Comparison of ENCODE assay signal across 27 mouse cellular contexts in the genomic region with DNA sequence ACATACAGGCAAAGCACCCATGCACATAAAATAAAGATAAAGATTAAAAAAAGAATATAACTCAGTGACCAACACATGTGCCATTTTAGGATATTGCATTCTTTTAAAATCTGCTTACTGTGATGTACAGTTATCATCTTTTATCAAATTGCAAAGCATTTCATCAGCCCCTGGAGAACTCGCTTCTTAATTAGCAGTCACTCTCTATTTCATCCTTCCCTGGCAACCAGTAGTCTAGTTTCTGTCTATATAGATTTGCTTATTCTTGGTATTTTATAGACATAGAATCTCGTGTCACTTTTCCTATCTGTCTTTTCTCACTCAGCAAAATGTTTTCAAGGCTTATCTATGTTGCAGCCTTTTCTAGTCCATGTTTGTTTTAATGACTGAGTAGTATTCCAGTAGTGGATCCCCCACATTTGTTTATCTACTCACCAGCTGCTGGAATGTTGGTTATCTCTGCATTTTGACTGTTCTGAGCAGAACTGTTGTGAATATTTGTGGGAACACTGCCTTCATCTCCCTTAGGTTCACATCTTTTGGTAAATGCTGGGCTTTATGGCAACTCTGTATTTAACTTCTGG.
"Had no signal": no experiment of that assay in that cellular context is flagged by ENCODE, and none has a peak within 500 bp of the region (broad histone marks: within the 10 kb centered on the region; RNA-seq: fewer than 3 reads in every experiment).

No protein-coding gene starts in this region.

- H3K36me3 ChIP-seq: embryonic facial prominence, embryonic 12.5 days; embryonic facial prominence, embryonic 13.5 days; embryonic facial prominence, embryonic 15.5 days; forebrain, embryonic 12.5 days; forebrain, embryonic 15.5 days; heart, embryonic 10.5 days had no signal

- H3K27ac ChIP-seq: embryonic facial prominence, embryonic 10.5 days; embryonic facial prominence, embryonic 12.5 days; embryonic facial prominence, embryonic 13.5 days; embryonic facial prominence, embryonic 15.5 days; forebrain, embryonic 10.5 days; forebrain, embryonic 12.5 days; forebrain, embryonic 13.5 days; forebrain, embryonic 15.5 days; gastrocnemius, adult 2 months; heart, adult 2 months; heart, embryonic 10.5 days had no signal

- H3K9ac ChIP-seq: embryonic facial prominence, embryonic 12.5 days; embryonic facial prominence, embryonic 13.5 days; embryonic facial prominence, embryonic 15.5 days; forebrain, embryonic 12.5 days; forebrain, embryonic 13.5 days; forebrain, embryonic 15.5 days; forebrain, postnatal 0 days had no signal

- DNase-seq: cerebellum, adult 9-10 months; cerebellum, adult 9-11 months; cerebellum, postnatal 10 days; cerebellum, postnatal 14 days; cerebellum, postnatal 25 days; cerebellum, postnatal 36 days; embryo, embryonic 11 days; forebrain, postnatal 0 days; gastrocnemius, adult 2 months; gastrocnemius, postnatal 10 days; gastrocnemius, postnatal 14 days; gastrocnemius, postnatal 25 days; gastrocnemius, postnatal 36 days; heart, adult 18-20 months; heart, adult 2 months had no signal

- H3K27me3 ChIP-seq: embryonic facial prominence, embryonic 12.5 days; embryonic facial prominence, embryonic 13.5 days; embryonic facial prominence, embryonic 15.5 days; forebrain, embryonic 12.5 days; forebrain, embryonic 13.5 days; forebrain, embryonic 15.5 days had no signal

- ATAC-seq: forebrain, embryonic 13.5 days; forebrain, embryonic 14.5 days; forebrain, embryonic 15.5 days; forebrain, embryonic 16.5 days; forebrain, postnatal 0 days had no signal

- H3K4me3 ChIP-seq: embryonic facial prominence, embryonic 10.5 days; embryonic facial prominence, embryonic 12.5 days; embryonic facial prominence, embryonic 13.5 days; embryonic facial prominence, embryonic 15.5 days; erythroblast, embryonic 14.5 days; forebrain, embryonic 10.5 days; forebrain, embryonic 12.5 days; forebrain, embryonic 13.5 days; forebrain, embryonic 15.5 days; gastrocnemius, adult 2 months; heart, adult 2 months; heart, embryonic 10.5 days had no signal

- H3K4me2 ChIP-seq: embryonic facial prominence, embryonic 12.5 days; embryonic facial prominence, embryonic 13.5 days; embryonic facial prominence, embryonic 15.5 days; forebrain, embryonic 12.5 days; forebrain, embryonic 13.5 days; forebrain, embryonic 15.5 days had no signal

- H3K9me3 ChIP-seq: embryonic facial prominence, embryonic 10.5 days; embryonic facial prominence, embryonic 12.5 days; embryonic facial prominence, embryonic 13.5 days; embryonic facial prominence, embryonic 15.5 days; forebrain, embryonic 10.5 days; forebrain, embryonic 12.5 days; forebrain, embryonic 13.5 days; forebrain, embryonic 15.5 days; heart, embryonic 10.5 days had no signal

- H3K4me1 ChIP-seq: forebrain, embryonic 15.5 days had no signal
